ENCODE assay signal across 15 mouse cellular contexts in genomic region chr1:33701244-33701643, GRCm38 (mm10).
"Had no signal": no experiment of that assay in that cellular context is flagged by ENCODE, and none has a peak within 500 bp of the region (broad histone marks: within the 10 kb centered on the region; RNA-seq: fewer than 3 reads in every experiment).

No protein-coding gene starts in this region.

- H3K27me3 ChIP-seq: kidney, embryonic 15.5 days; limb, embryonic 13.5 days; liver, embryonic 15.5 days; midbrain, embryonic 13.5 days had no signal

- H3K4me3 ChIP-seq: kidney, embryonic 15.5 days; limb, embryonic 13.5 days; liver, embryonic 15.5 days; midbrain, embryonic 13.5 days had no signal

- H3K9ac ChIP-seq: kidney, embryonic 15.5 days; limb, embryonic 13.5 days; liver, embryonic 15.5 days; midbrain, embryonic 13.5 days had no signal

- H3K4me1 ChIP-seq: kidney, embryonic 15.5 days; limb, embryonic 13.5 days; liver, embryonic 15.5 days; midbrain, embryonic 13.5 days had no signal

- H3K36me3 ChIP-seq: kidney, embryonic 15.5 days; limb, embryonic 13.5 days; liver, embryonic 15.5 days; midbrain, embryonic 13.5 days had no signal

- H3K4me2 ChIP-seq: kidney, embryonic 15.5 days; limb, embryonic 13.5 days; liver, embryonic 15.5 days; midbrain, embryonic 13.5 days had no signal

- H3K27ac ChIP-seq: kidney, embryonic 15.5 days; limb, embryonic 13.5 days; liver, embryonic 15.5 days; midbrain, embryonic 13.5 days had no signal

- ATAC-seq: lung, postnatal 0 days; midbrain, embryonic 13.5 days had no signal

- DNase-seq: kidney, adult 2 months; kidney, postnatal 14 days; layer of hippocampus, postnatal 36 days; left cerebral cortex, postnatal 4 days; lung, adult 2 months; lung, postnatal 36 days; right cerebral cortex, postnatal 4 days; spleen, adult 18-20 months; thymus, adult 2 months; thymus, postnatal 25 days had no signal

- H3K9me3 ChIP-seq: kidney, embryonic 15.5 days; limb, embryonic 13.5 days; liver, embryonic 15.5 days; midbrain, embryonic 13.5 days had no signal
